Mouse (Mus musculus) urinary bladder, postnatal 10 days (tissue): ENCODE data around the gene Ppcs.

Source experiments
- DNase-seq: peaks from one replicate; pipeline ENCODE4 v3.0.0; 2022; ENCODE audit warnings: low spot score

Ppcs gene

GRCm38 (mm10) chr4:119417894-119418293 is 4.3 kb downstream of the Ppcs start:
- no peak for DNase-seq

- DNase-seq = no peak
These were observed 5.0 kb downstream of the Ppcs start for GRCm38 (mm10) chr4:119417270-119417669.

GRCm38 (mm10) chr4:119415072-119415753 is 7.0 kb downstream of the Ppcs start, which contains the start of gene Ccdc30:
Gene Ccdc30 (minus strand): TSS chr4:119415521.
- peak; percentile 49 for DNase-seq

- no peak for DNase-seq
These were observed 9.4 kb downstream of the Ppcs start for GRCm38 (mm10) chr4:119412791-119413190.

GRCm38 (mm10) chr4:119411877-119412650 is 10.2 kb downstream of the Ppcs start:
- DNase-seq = no peak

- no peak for DNase-seq
These were observed 18.8 kb downstream of the Ppcs start for GRCm38 (mm10) chr4:119403431-119403830.

GRCm38 (mm10) chr4:119400896-119401295 is 21.3 kb downstream of the Ppcs start:
- no peak for DNase-seq

GRCm38 (mm10) chr4:119398751-119399150 is 23.5 kb downstream of the Ppcs start:
- no peak for DNase-seq

GRCm38 (mm10) chr4:119390369-119390768 is 31.9 kb downstream of the Ppcs start:
- no peak for DNase-seq

GRCm38 (mm10) chr4:119389184-119389583 is 33.0 kb downstream of the Ppcs start:
- no peak for DNase-seq

GRCm38 (mm10) chr4:119381471-119382190 is 40.6 kb downstream of the Ppcs start:
- no peak for DNase-seq

- no peak for DNase-seq
These were observed 52.8 kb downstream of the Ppcs start for GRCm38 (mm10) chr4:119369460-119369859.
